Comparison of ENCODE assay signal across 8 mouse cellular contexts in genomic region chr11:116101931-116102381, GRCm38 (mm10). TPM values are rescaled to one million over a fixed set of nuclear protein-coding genes. Genes with fewer than 3 reads are reported as not detected.
DNase-seq lines count a peak whose midpoint lies in the region; ATAC-seq and TF ChIP-seq lines count a peak whose summit lies in the region.

No protein-coding gene starts in this region.

- peak overlapping the region; percentile 91 for H3K27ac ChIP-seq in gastrocnemius, adult 2 months
- H3K27ac ChIP-seq in hindbrain, embryonic 16.5 days (ENCODE audit: low read depth, low read length) = peak overlapping the region; percentile 86
- H3K27ac ChIP-seq in liver, embryonic 15.5 days (replicated peaks) = peak overlapping the region; percentile 55
- H3K27ac ChIP-seq in stomach, embryonic 16.5 days (ENCODE audit: low read length) = peak overlapping the region; percentile 97

- H3K4me2 ChIP-seq in hindbrain, embryonic 16.5 days (ENCODE audit: low read length) = peak overlapping the region; percentile 15; the same call in 1 of the 2 replicates
- H3K4me2 ChIP-seq in liver, embryonic 15.5 days = peak overlapping the region; percentile 21; the same call in 1 of the 2 replicates
- H3K4me2 ChIP-seq in stomach, embryonic 16.5 days (ENCODE audit: low read depth, low read length) = peak overlapping the region; percentile 10; the same call in 1 of the 2 replicates

- DNase-seq in retina, embryonic 14.5 days (ENCODE audit: low spot score) = peak; percentile 28
- no peak for DNase-seq in retina, postnatal 1 day
- peak; percentile 81 for DNase-seq in gastrocnemius, adult 2 months
- DNase-seq in yolk sac, embryonic 10.5 days (ENCODE audit: low spot score) = no peak
- no peak for DNase-seq in thymus, adult 18-20 months

- no peak for TF ChIP-seq CTCF in gastrocnemius, adult 2 months (IDR thresholded peaks at IDR 0.05)

- intact Hi-C loops in gastrocnemius, adult 2 months (cut with DNase I) = no loop called here

- peak overlapping the region; percentile 49 for H3K4me3 ChIP-seq in gastrocnemius, adult 2 months
- no peak overlapping the region for H3K4me3 ChIP-seq in hindbrain, embryonic 16.5 days (ENCODE audit: low read length)
- H3K4me3 ChIP-seq in liver, embryonic 15.5 days (replicated peaks) = no peak overlapping the region
- H3K4me3 ChIP-seq in stomach, embryonic 16.5 days (replicated peaks; ENCODE audit: low read length) = no peak overlapping the region

- no peaks in the 10 kb centered on the region for H3K9me3 ChIP-seq in hindbrain, embryonic 16.5 days (ENCODE audit: control insufficient read depth, low read length)
- no peaks in the 10 kb centered on the region for H3K9me3 ChIP-seq in liver, embryonic 15.5 days (replicated peaks)
- no peaks in the 10 kb centered on the region for H3K9me3 ChIP-seq in stomach, embryonic 16.5 days (replicated peaks; ENCODE audit: control insufficient read depth, low read length)

- H3K4me1 ChIP-seq in hindbrain, embryonic 16.5 days (ENCODE audit: control insufficient read depth, insufficient read depth, low read depth, low read length) = peaks cover 12% of the 10 kb centered on the region
- peaks cover 72% of the 10 kb centered on the region for H3K4me1 ChIP-seq in liver, embryonic 15.5 days (replicated peaks)
- H3K4me1 ChIP-seq in stomach, embryonic 16.5 days (ENCODE audit: control insufficient read depth, insufficient read depth, low read length) = peaks cover 72% of the 10 kb centered on the region

- 29% methylated on average over 11 of the region's 11 CpGs for WGBS in hindbrain, embryonic 16.5 days
- WGBS in liver, embryonic 15.5 days (ENCODE audit: insufficient replicate concordance) = 22% methylated on average over 11 of the region's 11 CpGs
- 10% methylated on average over 11 of the region's 11 CpGs for WGBS in stomach, embryonic 16.5 days

- H3K36me3 ChIP-seq in hindbrain, embryonic 16.5 days (ENCODE audit: control insufficient read depth, insufficient read depth, low read length) = no peaks in the 10 kb centered on the region
- no peaks in the 10 kb centered on the region for H3K36me3 ChIP-seq in liver, embryonic 15.5 days (replicated peaks)
- 0 out of 2 replicates have a peak, but pooled peaks cover 5% of the 10 kb centered on the region for H3K36me3 ChIP-seq in stomach, embryonic 16.5 days (ENCODE audit: control insufficient read depth, insufficient read depth, low read length)

- peaks cover 11% of the 10 kb centered on the region for H3K27me3 ChIP-seq in hindbrain, embryonic 16.5 days (replicated peaks; ENCODE audit: control insufficient read depth, insufficient read depth, low read length)
- H3K27me3 ChIP-seq in liver, embryonic 15.5 days = peaks cover 14% of the 10 kb centered on the region
- H3K27me3 ChIP-seq in stomach, embryonic 16.5 days (ENCODE audit: control insufficient read depth, insufficient read depth, low read length) = no peaks in the 10 kb centered on the region

- peak overlapping the region; percentile 35; the same call in 1 of the 2 replicates for H3K9ac ChIP-seq in hindbrain, embryonic 16.5 days (ENCODE audit: low read depth, low read length)
- H3K9ac ChIP-seq in liver, embryonic 15.5 days = no peak overlapping the region
- H3K9ac ChIP-seq in stomach, embryonic 16.5 days (ENCODE audit: low read length) = peak overlapping the region; percentile 61

- ATAC-seq in hindbrain, embryonic 16.5 days = peak; percentile 94
- ATAC-seq in liver, embryonic 15.5 days (ENCODE audit: insufficient read depth) = no peak
- ATAC-seq in stomach, embryonic 16.5 days (ENCODE audit: insufficient read depth, low FRiP score) = peak; percentile 41

RNA-seq across cellular contexts. Expression of gene Wbp2, which starts 15.2 kb away (rescaled TPM):
- 10 to 100 TPM; 77.2 to 81.8 TPM for total RNA-seq in gastrocnemius, adult 2 months (2021)
- polyA plus RNA-seq in hindbrain, embryonic 16.5 days (2015; fragmentation: Nextera tagmentation; extraction: Ambion mirVana) = 183 and 225 TPM in 2 replicates
- 83.9 and 93.0 TPM in 2 replicates for polyA plus RNA-seq in liver, embryonic 15.5 days (2015; fragmentation: Nextera tagmentation; extraction: Ambion mirVana)
- 81.8 and 98.6 TPM in 2 replicates for polyA plus RNA-seq in stomach, embryonic 16.5 days (2015; fragmentation: Nextera tagmentation; extraction: Ambion mirVana)

RNA-seq across cellular contexts. Expression of gene Unc13d, which starts 24.2 kb away (rescaled TPM):
- under 1 TPM; 0.13 to 0.50 TPM for total RNA-seq in gastrocnemius, adult 2 months (2021)
- polyA plus RNA-seq in hindbrain, embryonic 16.5 days (2015; fragmentation: Nextera tagmentation; extraction: Ambion mirVana) = 0.69 and 0.80 TPM in 2 replicates
- 21.4 and 23.3 TPM in 2 replicates for polyA plus RNA-seq in liver, embryonic 15.5 days (2015; fragmentation: Nextera tagmentation; extraction: Ambion mirVana)
- 8.3 and 9.9 TPM in 2 replicates for polyA plus RNA-seq in stomach, embryonic 16.5 days (2015; fragmentation: Nextera tagmentation; extraction: Ambion mirVana)

RNA-seq across cellular contexts. Expression of gene Trim47, which starts 25.1 kb away (rescaled TPM):
- total RNA-seq in gastrocnemius, adult 2 months (2021) = 10 to 100 TPM in 1 of 2 experiments, 1 to 10 TPM in 1; 6.0 to 12.2 TPM
- polyA plus RNA-seq in hindbrain, embryonic 16.5 days (2015; fragmentation: Nextera tagmentation; extraction: Ambion mirVana) = 13.5 and 14.5 TPM in 2 replicates
- polyA plus RNA-seq in liver, embryonic 15.5 days (2015; fragmentation: Nextera tagmentation; extraction: Ambion mirVana) = 5.4 and 7.6 TPM in 2 replicates
- polyA plus RNA-seq in stomach, embryonic 16.5 days (2015; fragmentation: Nextera tagmentation; extraction: Ambion mirVana) = 22.7 and 23.1 TPM in 2 replicates

RNA-seq across cellular contexts. Expression of gene Trim65, which starts 29.0 kb away (rescaled TPM):
- total RNA-seq in gastrocnemius, adult 2 months (2021) = 1 to 10 TPM; 4.2 to 6.6 TPM
- 3.0 and 4.2 TPM in 2 replicates for polyA plus RNA-seq in hindbrain, embryonic 16.5 days (2015; fragmentation: Nextera tagmentation; extraction: Ambion mirVana)
- polyA plus RNA-seq in liver, embryonic 15.5 days (2015; fragmentation: Nextera tagmentation; extraction: Ambion mirVana) = 1.2 and 1.5 TPM in 2 replicates
- 6.2 and 8.0 TPM in 2 replicates for polyA plus RNA-seq in stomach, embryonic 16.5 days (2015; fragmentation: Nextera tagmentation; extraction: Ambion mirVana)

RNA-seq across cellular contexts. Expression of gene Mrpl38, which starts 36.7 kb away (rescaled TPM):
- 10 to 100 TPM; 47.5 to 61.5 TPM for total RNA-seq in gastrocnemius, adult 2 months (2021)
- polyA plus RNA-seq in hindbrain, embryonic 16.5 days (2015; fragmentation: Nextera tagmentation; extraction: Ambion mirVana) = 84.0 and 86.8 TPM in 2 replicates
- polyA plus RNA-seq in liver, embryonic 15.5 days (2015; fragmentation: Nextera tagmentation; extraction: Ambion mirVana) = 48.8 and 51.1 TPM in 2 replicates
- 83.5 and 87.0 TPM in 2 replicates for polyA plus RNA-seq in stomach, embryonic 16.5 days (2015; fragmentation: Nextera tagmentation; extraction: Ambion mirVana)

Comparison
In these comparisons a context has a peak if more than half of its experiments do, and no peak if none do; other contexts are left out.
1. DNase-seq: peak in retina, embryonic 14.5 days (single experiment) and gastrocnemius, adult 2 months (single experiment); none in retina, postnatal 1 day (single experiment), yolk sac, embryonic 10.5 days (single experiment) and thymus, adult 18-20 months (0 of 2).
2. Peak in every context shown above with its lines, with median percentiles within 50 percentile points of each other: H3K27ac ChIP-seq and H3K4me2 ChIP-seq.